Mouse (Mus musculus): ENCODE measurements around the gene Zfp961. TPM values are rescaled to one million over a fixed set of nuclear protein-coding genes. Genes with fewer than 3 reads are reported as not detected.

Gene Zfp961
- polyA plus RNA-seq, 1 experiment: 20.6 TPM

DNA sequence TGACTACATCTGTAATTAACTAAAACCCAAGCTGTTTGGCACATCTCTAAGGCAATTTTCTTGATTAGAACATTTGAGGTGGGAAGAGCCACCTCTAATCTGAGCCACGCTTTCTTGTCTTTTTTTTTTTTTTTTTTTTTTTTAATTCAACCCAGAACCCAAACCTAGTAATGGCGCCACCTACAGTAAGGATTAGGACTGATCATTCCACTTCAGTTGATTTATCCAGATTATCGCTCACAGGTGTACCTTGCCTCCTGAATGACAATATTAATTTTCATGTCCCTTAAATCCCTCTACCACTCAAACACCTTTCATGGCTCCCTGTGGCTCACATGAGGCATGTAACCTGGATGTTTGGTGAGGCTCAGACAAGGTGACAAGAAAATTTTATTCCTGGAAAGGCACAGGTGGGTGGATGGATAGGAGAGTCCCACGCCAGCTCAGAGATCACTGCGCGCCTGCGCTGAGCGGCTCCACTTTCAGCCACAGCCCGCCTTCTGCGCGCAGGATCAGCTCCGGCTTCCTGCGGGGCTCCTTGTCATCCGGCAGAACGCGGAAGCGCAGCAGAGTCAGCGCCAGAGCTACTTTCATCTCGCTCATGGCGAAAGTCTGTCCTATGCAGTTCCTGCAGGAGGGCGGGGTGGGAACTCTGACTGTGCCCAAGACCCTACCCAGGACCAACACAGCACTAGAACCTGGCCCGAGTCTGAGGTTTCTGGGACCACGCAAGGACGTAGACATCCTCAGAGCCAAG, 37.5 kb downstream of the Zfp961 start:
- TF ChIP-seq POLR2A (IDR thresholded peaks at IDR 0.05; ENCODE audit: borderline replicate concordance, insufficient read depth, low read length) (peak; percentile 82), CTCF (IDR thresholded peaks at IDR 0.05; ENCODE audit: borderline replicate concordance, insufficient read depth, low read depth, low read length) (no peak)
- peak; percentile 73 to 79 for DNase-seq
- Histone ChIP-seq H3K4me1 (ENCODE audit: control insufficient read depth, insufficient read depth, low read length) (no peaks in the 10 kb centered on the region; the same call in 1 of the 2 replicates), H3K27me3 (ENCODE audit: control insufficient read depth, insufficient read depth, low read length) (no peaks in the 10 kb centered on the region), H3K4me3 (replicated peaks; ENCODE audit: insufficient read depth, low read depth, low read length) (peak overlapping the region; percentile 78), H3K27ac (ENCODE audit: insufficient read depth, low read length) (0 out of 2 replicates have a peak overlapping the region, but pooled peaks have one; percentile 56)
- WGBS: 7% methylated on average over 24 of the region's 24 CpGs

DNA sequence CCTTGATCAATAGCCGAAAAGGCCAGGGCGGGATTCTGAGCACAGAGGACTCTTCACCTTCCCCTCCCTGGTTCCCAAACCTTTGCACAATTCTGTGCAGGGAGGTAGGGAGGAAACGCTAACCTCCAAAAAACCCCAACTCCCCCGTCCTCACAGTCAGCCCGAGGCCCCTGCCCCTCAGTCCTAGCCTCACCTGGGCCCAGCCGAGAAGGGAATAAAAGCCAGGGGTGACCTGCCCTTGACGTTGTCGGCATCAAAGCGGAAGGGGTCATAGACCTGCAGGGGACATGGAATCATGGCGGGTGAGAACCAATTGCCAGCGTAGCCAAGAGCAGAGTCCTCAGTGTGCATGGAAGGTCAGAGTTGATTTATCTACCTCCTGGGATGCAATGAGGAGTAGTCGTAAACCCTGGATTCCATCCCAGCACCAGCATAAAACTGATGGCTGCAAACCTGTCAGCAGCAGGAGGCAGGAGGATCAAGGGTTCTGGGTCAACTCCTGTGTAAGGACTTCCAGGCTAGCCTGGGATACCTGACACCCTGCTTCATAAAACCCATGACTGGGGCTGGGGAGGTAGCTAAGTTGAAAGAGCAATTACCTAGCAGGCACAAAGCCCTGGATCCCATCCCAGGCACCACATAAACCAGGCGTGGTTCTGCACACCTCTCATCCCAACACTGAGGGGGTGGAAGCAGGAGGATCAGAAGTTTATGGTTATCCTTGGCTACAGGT, 38.2 kb downstream of the Zfp961 start:
- no peak for TF ChIP-seq CTCF (IDR thresholded peaks at IDR 0.05; ENCODE audit: borderline replicate concordance, insufficient read depth, low read depth, low read length)
- no peak for TF ChIP-seq POLR2A (IDR thresholded peaks at IDR 0.05; ENCODE audit: borderline replicate concordance, insufficient read depth, low read length)
- Histone ChIP-seq H3K4me3 (replicated peaks; ENCODE audit: insufficient read depth, low read depth, low read length) (peak overlapping the region; percentile 78), H3K4me1 (ENCODE audit: control insufficient read depth, insufficient read depth, low read length) (no peaks in the 10 kb centered on the region; the same call in 1 of the 2 replicates), H3K27ac (ENCODE audit: insufficient read depth, low read length) (0 out of 2 replicates have a peak overlapping the region, but pooled peaks have one; percentile 56), H3K27me3 (ENCODE audit: control insufficient read depth, insufficient read depth, low read length) (no peaks in the 10 kb centered on the region)
- 50% methylated on average over 13 of the region's 13 CpGs for WGBS
- peak in 1 of 2 experiments; percentile 22 for DNase-seq

DNA sequence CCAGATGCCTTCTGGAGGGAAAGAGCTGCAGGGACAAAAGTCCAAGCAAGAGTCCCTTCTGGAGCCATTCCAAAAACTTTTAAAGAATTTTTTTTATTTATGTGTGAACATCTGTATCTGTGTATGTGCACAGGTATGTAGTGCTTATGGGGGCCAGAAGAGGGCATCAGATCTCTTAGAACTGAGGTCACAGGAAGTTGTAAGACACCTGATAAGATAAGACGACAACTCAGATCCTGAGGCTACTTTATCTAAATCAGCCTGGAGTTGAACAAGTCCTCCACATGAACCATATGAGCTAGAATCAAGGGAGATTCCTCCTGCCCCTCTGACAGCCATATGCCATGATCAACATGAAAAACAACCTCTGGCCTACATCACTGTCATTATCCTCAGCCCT, 48.6 kb downstream of the Zfp961 start:
- DNase-seq: no peak
- Histone ChIP-seq H3K27me3 (ENCODE audit: control insufficient read depth, insufficient read depth, low read length) (no peaks in the 10 kb centered on the region), H3K4me1 (ENCODE audit: control insufficient read depth, insufficient read depth, low read length) (no peaks in the 10 kb centered on the region), H3K4me3 (replicated peaks; ENCODE audit: insufficient read depth, low read depth, low read length) (no peak overlapping the region), H3K27ac (ENCODE audit: insufficient read depth, low read length) (no peak overlapping the region)
- 97% methylated on average over 1 of the region's 1 CpGs for WGBS
- no peak for TF ChIP-seq POLR2A (IDR thresholded peaks at IDR 0.05; ENCODE audit: borderline replicate concordance, insufficient read depth, low read length)

DNA sequence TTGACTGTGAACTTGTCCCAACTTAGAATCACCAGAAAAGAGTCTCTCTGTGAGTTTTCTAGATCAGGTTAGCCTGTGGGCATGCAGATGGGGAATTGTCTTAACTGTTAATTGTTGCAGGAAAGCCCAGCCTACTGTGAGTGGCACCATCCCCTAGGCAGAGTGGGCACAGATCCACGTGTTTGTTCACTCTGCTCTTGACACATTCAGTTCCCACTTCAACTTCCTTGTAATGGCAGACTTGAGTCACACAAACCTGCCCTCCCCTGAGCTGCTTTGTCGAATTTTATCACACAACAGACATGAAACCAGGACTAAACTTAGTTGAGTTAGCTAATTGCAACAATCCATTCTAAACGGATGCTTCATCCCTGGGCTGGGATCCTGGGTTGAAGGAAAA, 49.4 kb downstream of the Zfp961 start:
- 53% methylated on average over 3 of the region's 3 CpGs for WGBS
- Histone ChIP-seq H3K27ac (ENCODE audit: insufficient read depth, low read length) (no peak overlapping the region), H3K4me3 (replicated peaks; ENCODE audit: insufficient read depth, low read depth, low read length) (no peak overlapping the region), H3K27me3 (ENCODE audit: control insufficient read depth, insufficient read depth, low read length) (no peaks in the 10 kb centered on the region), H3K4me1 (ENCODE audit: control insufficient read depth, insufficient read depth, low read length) (no peaks in the 10 kb centered on the region)
- no peak for DNase-seq
- no peak for TF ChIP-seq POLR2A (IDR thresholded peaks at IDR 0.05; ENCODE audit: borderline replicate concordance, insufficient read depth, low read length)
- TF ChIP-seq CTCF (IDR thresholded peaks at IDR 0.05; ENCODE audit: borderline replicate concordance, insufficient read depth, low read depth, low read length): no peak

DNA sequence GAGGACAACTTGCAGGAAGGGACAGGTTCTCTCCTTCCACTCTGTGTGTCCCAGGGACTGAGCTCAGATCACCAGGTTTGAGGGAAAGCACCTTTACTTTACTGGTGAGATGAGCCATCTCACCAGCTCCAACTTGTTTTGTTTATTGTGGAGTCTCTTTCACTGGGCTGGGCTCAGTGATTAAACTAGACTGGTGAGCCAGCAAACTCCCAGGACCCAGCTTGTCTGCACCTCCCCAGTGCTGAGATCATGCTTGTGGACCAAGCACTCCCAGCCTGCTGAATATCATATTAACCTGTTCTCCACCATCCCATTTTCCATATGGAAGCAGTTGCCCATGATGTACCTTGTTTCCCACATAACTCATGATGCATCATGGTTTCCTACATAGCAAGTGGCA, 52.1 kb downstream of the Zfp961 start:
- H3K27ac ChIP-seq (ENCODE audit: insufficient read depth, low read length): no peak overlapping the region
- H3K4me3 ChIP-seq (replicated peaks; ENCODE audit: insufficient read depth, low read depth, low read length): no peak overlapping the region
- H3K27me3 ChIP-seq (ENCODE audit: control insufficient read depth, insufficient read depth, low read length): no peaks in the 10 kb centered on the region
- TF ChIP-seq CTCF (IDR thresholded peaks at IDR 0.05; ENCODE audit: borderline replicate concordance, insufficient read depth, low read depth, low read length) (no peak), POLR2A (IDR thresholded peaks at IDR 0.05; ENCODE audit: borderline replicate concordance, insufficient read depth, low read length) (no peak)
- no peaks in the 10 kb centered on the region for H3K4me1 ChIP-seq (ENCODE audit: control insufficient read depth, insufficient read depth, low read length)
- no peak for DNase-seq

DNA sequence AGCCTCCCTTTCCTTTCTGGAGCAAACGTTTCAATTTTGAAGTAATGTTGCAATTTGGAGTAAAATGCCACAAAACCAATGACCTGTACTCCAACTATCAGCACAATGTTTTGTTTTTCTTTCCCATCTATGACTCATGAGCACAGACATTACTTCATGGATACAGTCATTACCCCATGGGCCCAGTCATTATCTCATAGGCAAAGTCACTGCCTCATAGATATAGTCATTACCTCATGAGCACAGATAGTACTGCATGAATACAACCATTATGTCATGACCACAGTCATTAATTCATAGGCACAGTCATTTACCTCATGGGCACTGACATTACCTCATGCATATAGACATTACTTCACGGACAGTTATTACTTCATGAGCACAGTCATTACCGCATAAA, 55.1 kb downstream of the Zfp961 start:
- Histone ChIP-seq H3K27me3 (ENCODE audit: control insufficient read depth, insufficient read depth, low read length) (no peaks in the 10 kb centered on the region), H3K4me1 (ENCODE audit: control insufficient read depth, insufficient read depth, low read length) (no peaks in the 10 kb centered on the region), H3K27ac (ENCODE audit: insufficient read depth, low read length) (no peak overlapping the region), H3K4me3 (replicated peaks; ENCODE audit: insufficient read depth, low read depth, low read length) (no peak overlapping the region)
- DNase-seq: no peak
- no peak for TF ChIP-seq CTCF (IDR thresholded peaks at IDR 0.05; ENCODE audit: borderline replicate concordance, insufficient read depth, low read depth, low read length)
- no peak for TF ChIP-seq POLR2A (IDR thresholded peaks at IDR 0.05; ENCODE audit: borderline replicate concordance, insufficient read depth, low read length)
- WGBS: 89% methylated on average over 3 of the region's 3 CpGs

DNA sequence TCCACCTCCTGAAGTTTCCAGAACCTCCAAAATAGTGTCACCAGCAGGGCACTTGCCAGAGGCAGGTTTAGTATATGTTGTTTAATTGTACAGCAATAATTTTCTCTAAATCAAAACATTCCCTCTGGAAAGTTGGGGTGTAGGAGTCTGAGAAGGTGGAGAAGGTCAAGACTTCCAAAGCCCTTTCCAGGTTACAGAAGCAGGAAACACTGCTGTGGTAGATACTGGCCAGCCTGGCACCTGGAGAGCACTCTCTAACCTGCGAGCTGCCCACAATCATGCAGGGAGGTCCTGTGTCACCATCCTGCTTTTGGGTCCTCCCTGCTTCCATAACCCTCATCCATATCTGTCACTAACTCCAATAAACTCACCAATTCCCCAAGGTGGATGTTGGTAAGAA, 55.9 kb downstream of the Zfp961 start:
- TF ChIP-seq POLR2A (IDR thresholded peaks at IDR 0.05; ENCODE audit: borderline replicate concordance, insufficient read depth, low read length) (no peak), CTCF (IDR thresholded peaks at IDR 0.05; ENCODE audit: borderline replicate concordance, insufficient read depth, low read depth, low read length) (no peak)
- Histone ChIP-seq H3K27ac (ENCODE audit: insufficient read depth, low read length) (no peak overlapping the region), H3K27me3 (ENCODE audit: control insufficient read depth, insufficient read depth, low read length) (no peaks in the 10 kb centered on the region), H3K4me3 (replicated peaks; ENCODE audit: insufficient read depth, low read depth, low read length) (no peak overlapping the region), H3K4me1 (ENCODE audit: control insufficient read depth, insufficient read depth, low read length) (no peaks in the 10 kb centered on the region)
- 66% methylated on average over 1 of the region's 1 CpGs for WGBS
- no peak for DNase-seq

Measured in cerebellum, adult 2 months (tissue).